Mouse (Mus musculus) heart, adult 11 months (tissue): ENCODE measurements at regions not wholly inside any gene's neighbourhood (a gene's known extent, or its start where the extent isn't known, plus 50 kb on each side); places are given as distances from the start of the nearest gene placed in this dataset.

ENCODE experiments used
- DNase-seq: peaks from one replicate; pipeline ENCODE4 v3.0.0; 2022

- peak; percentile 57 for DNase-seq
Measured at GRCm38 (mm10) chr19:33053199-33053867, 296.0 kb downstream of the Pten start.

- no peak for DNase-seq
Measured at GRCm38 (mm10) chr19:33056372-33056791, 299.1 kb downstream of the Pten start.

DNA sequence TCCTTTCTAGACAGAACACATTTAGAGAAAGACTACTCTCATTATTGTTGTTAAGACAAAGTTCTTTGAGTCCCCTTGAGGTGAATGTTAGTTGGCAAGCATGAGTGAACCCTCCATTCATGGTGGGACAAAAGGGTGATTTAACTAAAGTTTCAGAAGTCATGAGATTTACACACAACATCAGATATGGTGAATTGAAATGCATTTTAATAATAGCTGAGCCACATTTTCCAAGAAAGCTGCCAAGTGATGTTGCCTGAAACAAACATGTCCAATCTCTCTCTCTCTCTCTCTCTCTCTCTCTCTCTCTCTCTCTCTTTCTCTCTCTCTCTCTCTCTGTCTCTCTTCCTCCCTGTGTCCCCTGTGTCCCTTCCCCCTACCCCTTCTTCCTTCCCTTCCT is 303.7 kb downstream of the Pten start:
- no peak for DNase-seq

DNA sequence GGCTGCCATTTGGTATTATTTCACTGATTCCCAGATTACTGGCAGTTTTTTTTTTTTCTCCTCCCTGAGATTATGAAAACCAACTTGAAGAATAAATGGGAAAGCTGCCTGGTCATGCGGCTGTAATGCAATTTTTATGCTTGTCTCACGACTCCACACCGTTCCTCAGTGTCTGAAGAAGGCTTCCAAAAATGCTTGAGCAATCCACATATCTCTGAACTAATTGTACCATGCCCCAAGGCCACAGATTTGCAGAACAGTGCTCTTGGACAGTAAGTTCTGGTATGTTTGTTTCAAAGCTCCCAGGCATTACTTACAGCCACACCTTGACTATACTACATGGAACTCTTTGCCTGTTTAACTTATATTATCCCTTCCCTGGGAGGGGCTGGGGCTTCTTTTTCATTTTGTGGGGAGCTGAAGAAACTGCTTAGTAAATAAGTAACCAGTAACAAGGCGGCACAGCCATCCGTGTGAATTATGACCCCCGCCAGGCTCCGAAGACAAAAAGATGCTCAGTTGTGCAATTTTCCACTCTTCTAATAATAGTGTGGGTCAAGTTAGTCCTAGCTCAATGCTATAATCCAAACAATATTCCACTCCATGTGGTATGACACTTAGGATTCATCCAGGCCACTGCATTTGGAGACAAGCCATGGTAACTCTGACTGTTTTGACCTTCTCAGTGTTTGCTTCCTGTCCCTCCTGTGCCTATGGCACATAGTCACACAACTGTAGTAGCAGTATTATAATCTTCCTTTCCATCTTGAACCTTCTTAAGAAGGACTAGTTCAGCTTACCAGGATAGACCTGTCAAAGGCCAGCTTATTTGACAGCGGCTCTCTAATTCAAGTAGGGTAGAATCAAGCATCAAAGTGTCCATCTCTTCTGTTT is 305.1 kb downstream of the Pten start:
- peak; percentile 88 for DNase-seq

DNA sequence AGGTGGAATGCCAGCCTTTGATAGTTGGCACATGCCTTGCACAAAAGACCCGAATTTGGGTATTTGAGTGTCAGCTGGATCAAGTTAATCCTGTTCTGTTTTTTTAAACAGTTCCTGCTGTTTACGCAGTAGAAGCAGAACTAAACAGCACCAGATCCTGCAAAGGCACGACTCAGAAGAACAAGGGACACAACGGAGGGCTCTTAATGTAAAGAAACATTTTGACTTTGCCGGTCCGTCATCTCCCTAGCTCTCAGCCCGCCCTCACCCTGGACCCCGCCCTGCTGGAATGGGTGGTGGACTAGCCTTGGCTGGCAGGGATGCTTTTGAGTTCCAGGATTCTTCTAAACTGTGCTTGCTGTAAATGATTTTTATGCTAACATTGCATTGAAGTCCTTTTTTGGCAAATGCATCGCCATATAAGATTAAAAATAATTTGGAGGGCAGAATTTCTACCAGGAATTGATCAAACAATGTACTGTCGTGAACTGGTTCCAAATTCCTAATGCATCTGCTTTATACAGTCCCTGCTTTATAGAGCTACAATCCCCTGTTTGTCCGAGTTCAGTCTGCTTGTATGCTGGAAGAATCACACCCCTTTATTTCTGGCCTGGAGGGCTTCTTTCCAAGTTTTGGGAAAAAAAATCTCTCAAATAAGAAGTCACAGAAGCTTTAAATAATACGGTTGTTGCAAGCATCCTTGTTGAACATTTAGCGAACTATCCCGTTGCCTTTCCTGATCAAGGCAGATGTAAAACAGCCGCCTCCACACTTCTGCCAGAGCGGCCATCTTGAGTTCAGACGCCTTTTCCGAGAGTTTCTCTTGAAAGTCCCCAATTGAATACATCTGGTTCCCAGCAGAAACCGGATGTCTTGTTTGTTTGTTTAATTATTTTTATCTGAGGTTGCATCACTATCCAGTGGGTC is 308.2 kb downstream of the Pten start:
- DNase-seq, result peak; percentile 94

GRCm38 (mm10) chr19:33068351-33068955 is 311.2 kb downstream of the Pten start:
- DNase-seq, result peak; percentile 87

- peak; percentile 80 for DNase-seq
Measured at GRCm38 (mm10) chr19:33069761-33070160, 312.5 kb downstream of the Pten start.

GRCm38 (mm10) chr19:33072299-33072698 is 315.0 kb downstream of the Pten start:
- peak; percentile 78 for DNase-seq

DNA sequence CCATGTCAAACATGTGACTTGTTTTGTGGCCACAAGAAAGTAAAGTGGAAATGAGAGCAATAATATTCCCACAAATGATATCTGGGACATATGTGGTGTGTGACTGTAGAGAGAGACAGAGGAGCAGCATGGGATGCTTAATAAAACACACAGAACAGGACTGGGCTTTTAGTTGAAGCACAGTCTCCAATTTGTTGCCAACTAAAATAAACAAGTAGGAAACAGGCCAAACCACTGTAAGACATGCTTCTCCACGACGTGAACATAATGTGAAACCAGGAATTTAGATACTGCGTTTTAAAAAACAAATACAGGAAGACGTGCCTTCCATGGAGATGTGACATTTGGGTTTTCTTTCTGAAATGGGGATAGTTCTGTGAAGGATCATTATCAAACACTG is 317.2 kb downstream of the Rnls start:
- peak; percentile 94 for DNase-seq

- DNase-seq, result peak; percentile 84
Measured at GRCm38 (mm10) chr19:33078681-33079360, 313.3 kb downstream of the Rnls start.

GRCm38 (mm10) chr19:33079959-33080358 is 312.1 kb downstream of the Rnls start:
- peak; percentile 99 for DNase-seq

- no peak for DNase-seq
Measured at GRCm38 (mm10) chr19:33081493-33081892, 310.6 kb downstream of the Rnls start.

DNA sequence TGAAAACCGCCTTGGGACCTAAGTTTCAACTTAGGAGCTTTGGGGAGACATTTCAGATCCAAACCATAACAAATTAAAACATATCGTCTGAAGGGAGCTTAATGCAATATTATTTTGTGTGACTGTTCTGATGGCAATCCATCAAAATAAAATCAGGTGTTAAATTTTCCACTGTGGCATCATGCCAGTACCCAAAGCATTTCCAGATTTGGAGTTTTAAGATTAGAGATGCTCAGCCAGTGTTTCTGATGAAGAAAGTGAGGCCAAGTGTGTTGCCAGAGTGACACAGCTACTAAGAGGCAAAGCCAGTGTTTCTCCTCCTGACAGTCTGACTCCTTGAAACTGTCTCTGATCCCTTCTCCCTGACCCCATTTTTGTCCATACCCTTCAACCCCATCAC is 308.7 kb downstream of the Rnls start:
- DNase-seq, result no peak

GRCm38 (mm10) chr19:33084683-33085082 is 307.4 kb downstream of the Rnls start:
- peak; percentile 80 for DNase-seq
